Mouse (Mus musculus) heart, embryonic 13.5 days (tissue): ENCODE results near the gene Lrp2. TPM values are rescaled to one million over a fixed set of nuclear protein-coding genes. Genes with fewer than 3 reads are reported as not detected.

ENCODE experiments used
- polyA plus RNA-seq: library from polyadenylated mRNA; unstranded; fragments of >200 nt; fragmentation: Nextera tagmentation; extraction: Ambion mirVana; gene quantifications from 2 replicates; pipeline ENCODE4 v1.2.1, GENCODE M21; 2015

Lrp2 gene
- polyA plus RNA-seq, 1 experiment from 2014 or later, result 0.57 TPM

Other genes starting within 250 kb of the Lrp2 start
- 0.11 TPM in 2 replicates for gene Abcb11, start 243.4 kb downstream of the Lrp2 start, polyA plus RNA-seq
- gene Dhrs9, start 205.6 kb downstream of the Lrp2 start, polyA plus RNA-seq, result 0.04 TPM in 1 of 2 replicates, not detected in the other
- gene Bbs5, start 61.1 kb upstream of the Lrp2 start, polyA plus RNA-seq, result 9.6 and 13.3 TPM in 2 replicates
- 14.2 and 17.4 TPM in 2 replicates for gene Klhl41, start 84.1 kb upstream of the Lrp2 start, polyA plus RNA-seq
- gene Fastkd1, start 127.5 kb upstream of the Lrp2 start, polyA plus RNA-seq, result 16.6 and 17.1 TPM in 2 replicates
- 85.1 and 93.0 TPM in 2 replicates for gene Ppig, start 136.5 kb upstream of the Lrp2 start, polyA plus RNA-seq
- gene Ccdc173, start 203.5 kb upstream of the Lrp2 start, polyA plus RNA-seq, result 1.0 and 1.4 TPM in 2 replicates
- 14.4 and 16.7 TPM in 2 replicates for gene Phospho2, start 203.6 kb upstream of the Lrp2 start, polyA plus RNA-seq
- 42.8 and 47.3 TPM in 2 replicates for gene Klhl23, start 235.9 kb upstream of the Lrp2 start, polyA plus RNA-seq